Mouse (Mus musculus): ENCODE results near the gene Ddx24. TPM values are rescaled to one million over a fixed set of nuclear protein-coding genes. Genes with fewer than 3 reads are reported as not detected.

Gene Ddx24
- total RNA-seq, 2 experiments from 2014 or later = 172 to 173 TPM

- intact Hi-C loops (cut with DNase I) = no loop called here
- no peak for DNase-seq (ENCODE audit: extremely low spot score in 1 of 2, low spot score in 2 of 2)
Observed at GRCm38 (mm10) chr12:103360812-103361211, 64.8 kb downstream of the Ddx24 start.

GRCm38 (mm10) chr12:103358951-103359801 is 66.5 kb downstream of the Ddx24 start:
- DNase-seq (ENCODE audit: extremely low spot score in 1 of 2, low spot score in 2 of 2) = no peak
- intact Hi-C loops (cut with DNase I) = no loop called here

- DNase-seq (ENCODE audit: extremely low spot score in 1 of 2, low spot score in 2 of 2) = no peak
- intact Hi-C loops (cut with DNase I) = no loop called here
Observed at GRCm38 (mm10) chr12:103358216-103358615, 67.4 kb downstream of the Ddx24 start.

Other genes with a start within 250 kb of the Ddx24 start
- 1 to 10 TPM; 1.3 to 3.0 TPM for gene Prima1, start 183.7 kb downstream of the Ddx24 start, total RNA-seq (2021)
- gene Fam181a, start 114.9 kb downstream of the Ddx24 start, total RNA-seq (2021) = 1 to 10 TPM; 5.1 to 7.1 TPM
- 1 to 10 TPM; 3.3 to 3.7 TPM for gene Asb2, start 69.8 kb downstream of the Ddx24 start, total RNA-seq (2021)
- 10 to 100 TPM; 20.6 to 23.2 TPM for gene Otub2, start 37.1 kb downstream of the Ddx24 start, total RNA-seq (2021)
- gene 9330161L09Rik, start 18.0 kb downstream of the Ddx24 start, total RNA-seq (2021) = 1 to 10 TPM; 1.8 to 3.4 TPM
- 10 to 100 TPM; 27.9 to 31.4 TPM for gene Ifi27, start 8.4 kb upstream of the Ddx24 start, total RNA-seq (2021)
- gene Ifi27l2a, start 17.9 kb upstream of the Ddx24 start, total RNA-seq (2021) = 1 to 10 TPM; 3.3 to 5.4 TPM
- gene Ifi27l2b, start 31.4 kb upstream of the Ddx24 start, total RNA-seq (2021) = not detected
- gene Ppp4r4, start 106.5 kb upstream of the Ddx24 start, total RNA-seq (2021) = 10 to 100 TPM in 1 of 2 experiments, 1 to 10 TPM in 1; 9.6 to 11.3 TPM
- not detected for gene Serpina10, start 205.6 kb upstream of the Ddx24 start, total RNA-seq (2021)
- not detected for gene Serpina6, start 231.4 kb upstream of the Ddx24 start, total RNA-seq (2021)

Measured in left cerebral cortex, postnatal 10 days (tissue).